Mouse (Mus musculus) retina, postnatal 1 day (tissue): ENCODE data around the gene D6Ertd527e.
A peak's percentile ranks its signal among the peaks of the same experiment; 100 is the strongest.

Experiments used
- DNase-seq: peaks from one replicate; pipeline ENCODE4 v3.0.0-alpha.2; 2012

Gene D6Ertd527e

GRCm38 (mm10) chr6:87153836-87154235 is 49.3 kb downstream of the D6Ertd527e start:
- DNase-seq, result no peak

GRCm38 (mm10) chr6:87158062-87158623 is 53.6 kb downstream of the D6Ertd527e start:
- DNase-seq, result no peak

- no peak for DNase-seq
These were observed 55.6 kb downstream of the D6Ertd527e start for GRCm38 (mm10) chr6:87160196-87160595.

- peak; percentile 16 for DNase-seq
These were observed 57.1 kb downstream of the D6Ertd527e start for GRCm38 (mm10) chr6:87161391-87162263.
